Mouse (Mus musculus): Measurements from ENCODE around the gene Tnn. TPM values are rescaled to one million over a fixed set of nuclear protein-coding genes. Genes with fewer than 3 reads are reported as not detected.

Gene Tnn
- total RNA-seq, 1 experiment: 0.18 TPM

- Histone ChIP-seq H3K36me3 (ENCODE audit: control insufficient read depth, insufficient read depth, low read length, poor library complexity, severe bottlenecking) (no peaks in the 10 kb centered on the region), H3K4me3 (ENCODE audit: insufficient read depth in 1 of 2, low read depth in 1 of 2, low read length in 2 of 2, poor library complexity in 1 of 2, severe bottlenecking in 1 of 2) (no peak overlapping the region), H3K9ac (ENCODE audit: insufficient read depth, low read depth, low read length, poor library complexity, severe bottlenecking) (no peak overlapping the region), H3K4me1 (ENCODE audit: control insufficient read depth in 2 of 2, insufficient read depth in 2 of 2, low read length in 2 of 2, poor library complexity in 1 of 2) (no peaks in the 10 kb centered on the region), H3K27ac (ENCODE audit: insufficient read depth, low read depth, low read length, poor library complexity, severe bottlenecking) (no peak overlapping the region), H3K9me3 (ENCODE audit: control insufficient read depth, insufficient read depth, low read depth, low read length) (no peaks in the 10 kb centered on the region)
- DNase-seq (ENCODE audit: low read depth, low spot score): no peak
- in situ Hi-C loops (cut with MboI; ENCODE audit: low sequenced_read_pairs in 2 of 2, unreplicated experiment in 2 of 2): loop anchor here (10.0 to 25.0 kb wide), 3 partner anchors 157 to 674 kb away; no protein-coding TSS in a partner anchor
- no peak for TF ChIP-seq ZC3H11A (IDR thresholded peaks at IDR 0.05; ENCODE audit: borderline replicate concordance, low read depth, low read length)
- TF ChIP-seq MAFK (IDR thresholded peaks at IDR 0.05; ENCODE audit: insufficient read depth, low read depth, low read length): no peak
- no peak for TF ChIP-seq HCFC1 (IDR thresholded peaks at IDR 0.05; ENCODE audit: borderline replicate concordance, insufficient read depth, low read length)
- TF ChIP-seq ZNF384 (IDR thresholded peaks at IDR 0.05; ENCODE audit: low read depth, low read length): no peak
- TF ChIP-seq CHD2 (IDR thresholded peaks at IDR 0.05; ENCODE audit: low read depth, low read length): no peak
Measured at GRCm38 (mm10) chr1:160061321-160061720, 92.1 kb downstream of the Tnn start.

DNA sequence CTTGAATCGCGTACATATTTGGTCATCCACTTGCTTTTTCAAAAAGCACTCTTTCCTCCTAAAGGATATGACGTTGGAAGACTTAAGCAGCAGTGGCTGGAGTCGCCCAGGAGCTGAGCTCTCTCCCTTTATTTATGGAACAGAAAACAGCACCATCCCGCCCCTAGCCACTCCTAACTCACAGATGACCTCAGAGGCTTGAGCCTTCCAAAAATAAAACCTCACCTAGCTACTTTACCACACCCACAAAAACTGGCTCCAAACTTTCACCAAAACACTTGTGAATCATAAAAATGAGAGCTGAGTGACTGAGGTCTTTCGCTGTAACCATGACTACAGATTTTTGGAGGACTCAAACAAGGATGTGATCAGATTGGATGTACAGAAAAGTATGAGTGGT lies 92.8 kb downstream of the Tnn start:
- Histone ChIP-seq H3K4me1 (ENCODE audit: control insufficient read depth in 2 of 2, insufficient read depth in 2 of 2, low read length in 2 of 2, poor library complexity in 1 of 2) (no peaks in the 10 kb centered on the region), H3K27ac (ENCODE audit: insufficient read depth, low read depth, low read length, poor library complexity, severe bottlenecking) (no peak overlapping the region), H3K4me3 (ENCODE audit: insufficient read depth in 1 of 2, low read depth in 1 of 2, low read length in 2 of 2, poor library complexity in 1 of 2, severe bottlenecking in 1 of 2) (no peak overlapping the region), H3K36me3 (ENCODE audit: control insufficient read depth, insufficient read depth, low read length, poor library complexity, severe bottlenecking) (no peaks in the 10 kb centered on the region), H3K9ac (ENCODE audit: insufficient read depth, low read depth, low read length, poor library complexity, severe bottlenecking) (no peak overlapping the region), H3K9me3 (ENCODE audit: control insufficient read depth, insufficient read depth, low read depth, low read length) (no peaks in the 10 kb centered on the region)
- DNase-seq (ENCODE audit: low read depth, low spot score): no peak
- no peak for TF ChIP-seq MAFK (IDR thresholded peaks at IDR 0.05; ENCODE audit: insufficient read depth, low read depth, low read length)
- TF ChIP-seq HCFC1 (IDR thresholded peaks at IDR 0.05; ENCODE audit: borderline replicate concordance, insufficient read depth, low read length): no peak
- TF ChIP-seq ZC3H11A (IDR thresholded peaks at IDR 0.05; ENCODE audit: borderline replicate concordance, low read depth, low read length): no peak
- TF ChIP-seq CHD2 (IDR thresholded peaks at IDR 0.05; ENCODE audit: low read depth, low read length): no peak
- no peak for TF ChIP-seq ZNF384 (IDR thresholded peaks at IDR 0.05; ENCODE audit: low read depth, low read length)
- in situ Hi-C loops (cut with MboI; ENCODE audit: low sequenced_read_pairs in 2 of 2, unreplicated experiment in 2 of 2): loop anchor here (10.0 to 25.0 kb wide), 3 partner anchors 156 to 673 kb away; no protein-coding TSS in a partner anchor

DNA sequence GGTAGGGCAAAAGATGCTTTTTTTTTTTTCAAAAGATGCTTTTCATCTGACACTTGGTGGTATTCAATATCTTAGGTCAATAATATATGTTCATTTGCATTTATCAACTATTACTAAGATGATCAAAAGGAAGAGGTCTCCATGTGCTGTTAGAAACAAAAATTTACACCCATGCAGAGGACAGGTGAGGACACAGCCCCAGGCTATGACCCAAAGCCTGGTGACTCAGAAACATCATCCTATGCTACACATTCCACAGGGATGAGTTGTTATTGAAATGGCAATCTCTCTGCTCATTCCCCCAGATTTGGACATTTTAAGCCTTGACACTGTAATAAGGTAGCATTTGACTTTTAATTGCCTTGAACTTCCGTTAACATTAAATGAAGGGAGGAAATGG lies 93.5 kb downstream of the Tnn start:
- H3K4me1 ChIP-seq (ENCODE audit: control insufficient read depth in 2 of 2, insufficient read depth in 2 of 2, low read length in 2 of 2, poor library complexity in 1 of 2): no peaks in the 10 kb centered on the region
- in situ Hi-C loops (cut with MboI; ENCODE audit: low sequenced_read_pairs in 2 of 2, unreplicated experiment in 2 of 2): loop anchor here (10.0 to 25.0 kb wide), 3 partner anchors 155 to 673 kb away; no protein-coding TSS in a partner anchor
- H3K9me3 ChIP-seq (ENCODE audit: control insufficient read depth, insufficient read depth, low read depth, low read length): no peaks in the 10 kb centered on the region
- H3K9ac ChIP-seq (ENCODE audit: insufficient read depth, low read depth, low read length, poor library complexity, severe bottlenecking): no peak overlapping the region
- H3K27ac ChIP-seq (ENCODE audit: insufficient read depth, low read depth, low read length, poor library complexity, severe bottlenecking): no peak overlapping the region
- TF ChIP-seq CHD2 (IDR thresholded peaks at IDR 0.05; ENCODE audit: low read depth, low read length): no peak
- TF ChIP-seq ZC3H11A (IDR thresholded peaks at IDR 0.05; ENCODE audit: borderline replicate concordance, low read depth, low read length): no peak
- no peak for TF ChIP-seq ZNF384 (IDR thresholded peaks at IDR 0.05; ENCODE audit: low read depth, low read length)
- TF ChIP-seq HCFC1 (IDR thresholded peaks at IDR 0.05; ENCODE audit: borderline replicate concordance, insufficient read depth, low read length): no peak
- no peak for TF ChIP-seq MAFK (IDR thresholded peaks at IDR 0.05; ENCODE audit: insufficient read depth, low read depth, low read length)
- no peak for DNase-seq (ENCODE audit: low read depth, low spot score)
- no peak overlapping the region for H3K4me3 ChIP-seq (ENCODE audit: insufficient read depth in 1 of 2, low read depth in 1 of 2, low read length in 2 of 2, poor library complexity in 1 of 2, severe bottlenecking in 1 of 2)
- no peaks in the 10 kb centered on the region for H3K36me3 ChIP-seq (ENCODE audit: control insufficient read depth, insufficient read depth, low read length, poor library complexity, severe bottlenecking)

GRCm38 (mm10) chr1:160057657-160058056 lies 95.7 kb downstream of the Tnn start:
- TF ChIP-seq ZNF384 (IDR thresholded peaks at IDR 0.05; ENCODE audit: low read depth, low read length): no peak
- Histone ChIP-seq H3K4me3 (ENCODE audit: insufficient read depth in 1 of 2, low read depth in 1 of 2, low read length in 2 of 2, poor library complexity in 1 of 2, severe bottlenecking in 1 of 2) (no peak overlapping the region), H3K9me3 (ENCODE audit: control insufficient read depth, insufficient read depth, low read depth, low read length) (no peaks in the 10 kb centered on the region), H3K27ac (ENCODE audit: insufficient read depth, low read depth, low read length, poor library complexity, severe bottlenecking) (no peak overlapping the region), H3K36me3 (ENCODE audit: control insufficient read depth, insufficient read depth, low read length, poor library complexity, severe bottlenecking) (no peaks in the 10 kb centered on the region), H3K4me1 (ENCODE audit: control insufficient read depth in 2 of 2, insufficient read depth in 2 of 2, low read length in 2 of 2, poor library complexity in 1 of 2) (no peaks in the 10 kb centered on the region), H3K9ac (ENCODE audit: insufficient read depth, low read depth, low read length, poor library complexity, severe bottlenecking) (no peak overlapping the region)
- in situ Hi-C loops (cut with MboI; ENCODE audit: low sequenced_read_pairs in 2 of 2, unreplicated experiment in 2 of 2): loop anchor here in 1 of 2 experiments (25.0 kb wide), 1 partner anchor 670 kb away; no protein-coding TSS in a partner anchor
- no peak for DNase-seq (ENCODE audit: low read depth, low spot score)
